Mouse (Mus musculus) megakaryocyte, embryonic 14.5 days (primary cell): Measurements from ENCODE around the gene Pgm1.

Source experiments
- FLI1 ChIP-seq: IDR thresholded peaks from 2 replicates; pipeline ENCODE4 v1.6.1; 2012; ENCODE audit warnings: low read length, inconsistent platforms, mixed read lengths
- GATA1 ChIP-seq: IDR thresholded peaks from 3 replicates; pipeline ENCODE4 v1.6.1; 2012; ENCODE audit warnings: mixed read lengths, low read length, inconsistent platforms, borderline replicate concordance

- TF ChIP-seq GATA1: no peak
- TF ChIP-seq FLI1: no peak
These were observed 82.3 kb downstream of the Pgm1 start for GRCm38 (mm10) chr4:100011563-100011962.
